Mouse (Mus musculus) frontal cortex, postnatal 14 days (tissue): ENCODE results near the gene Zbtb42.

Source experiments
- DNase-seq, 2 experiments: peaks; one replicate each; pipeline ENCODE4 v3.0.0; 2022; ENCODE audit warnings: low spot score in 2 of 2

The Zbtb42 gene

DNA sequence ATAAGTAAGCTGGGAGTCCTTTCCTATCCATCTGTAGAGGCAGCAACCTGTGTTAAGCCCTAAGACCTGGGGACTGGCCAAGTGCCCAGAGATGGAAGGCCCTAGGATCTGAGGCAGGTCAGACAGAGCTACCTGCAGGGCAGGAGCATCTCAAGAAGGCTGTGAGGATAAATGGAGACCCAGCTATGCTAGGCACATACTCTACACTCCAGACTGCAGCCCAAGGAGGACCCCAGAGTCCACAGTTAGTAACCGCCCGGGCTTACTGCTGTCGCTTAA is 17.4 kb upstream of the Zbtb42 start:
- no peak for DNase-seq

DNA sequence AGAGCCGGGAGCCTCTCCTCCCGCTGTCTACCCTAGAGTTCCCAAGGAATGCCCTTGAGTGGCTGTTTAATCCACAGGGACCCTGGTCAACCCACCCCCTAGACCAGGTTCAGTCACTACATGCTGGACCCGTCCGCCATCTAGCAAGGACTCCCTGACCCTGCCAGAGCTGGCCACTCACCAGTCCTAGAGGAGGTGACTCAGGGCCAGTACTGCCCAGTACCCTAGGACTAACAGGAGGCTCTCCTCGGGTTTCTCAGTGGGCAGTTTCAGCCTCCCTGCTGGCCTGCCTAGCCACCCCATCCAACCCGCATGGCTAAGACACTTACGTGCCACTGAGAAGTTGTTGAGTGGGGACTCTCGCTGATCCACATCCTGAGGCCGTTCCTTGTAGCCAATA is 16.8 kb upstream of the Zbtb42 start:
- DNase-seq: no peak

DNA sequence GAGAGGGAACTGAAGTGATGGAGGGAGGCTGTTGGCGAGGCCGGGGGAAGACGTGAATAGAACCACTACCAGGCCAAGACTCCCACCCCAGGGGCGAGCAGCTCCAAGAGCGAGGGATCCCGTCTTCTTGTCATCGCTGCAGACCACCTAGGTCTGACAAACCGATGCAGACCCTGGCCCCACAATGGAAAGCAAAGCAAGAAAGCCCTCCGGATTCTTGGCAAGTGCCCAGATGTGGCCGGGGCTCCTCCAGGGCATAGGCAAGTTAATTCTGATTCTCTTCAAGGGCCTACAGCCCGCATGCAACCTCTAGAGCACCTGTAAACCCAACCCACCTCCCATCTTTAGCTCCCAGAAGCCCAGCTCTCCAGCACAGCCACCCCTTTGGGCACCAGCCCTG is 15.3 kb upstream of the Zbtb42 start:
- no peak for DNase-seq

DNA sequence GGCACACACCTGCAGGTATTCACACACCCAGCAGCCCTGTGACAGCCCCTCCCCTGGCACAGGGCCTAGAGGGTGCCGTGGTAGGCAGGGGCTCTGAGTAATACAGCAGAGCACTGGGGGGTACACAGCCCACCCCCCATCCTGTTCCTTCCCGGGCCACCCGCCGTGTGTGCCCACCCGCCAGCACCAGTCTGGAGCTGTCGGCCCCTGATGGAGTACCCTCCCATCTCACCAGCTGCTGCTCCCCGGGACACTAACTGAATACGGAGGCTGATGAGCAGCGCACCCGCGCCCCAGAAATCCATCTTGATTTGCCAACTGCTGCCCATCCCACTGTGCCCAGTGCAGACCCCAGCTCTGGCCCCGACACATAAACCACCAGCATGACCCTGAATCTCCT is 14.9 kb upstream of the Zbtb42 start:
- no peak for DNase-seq

DNA sequence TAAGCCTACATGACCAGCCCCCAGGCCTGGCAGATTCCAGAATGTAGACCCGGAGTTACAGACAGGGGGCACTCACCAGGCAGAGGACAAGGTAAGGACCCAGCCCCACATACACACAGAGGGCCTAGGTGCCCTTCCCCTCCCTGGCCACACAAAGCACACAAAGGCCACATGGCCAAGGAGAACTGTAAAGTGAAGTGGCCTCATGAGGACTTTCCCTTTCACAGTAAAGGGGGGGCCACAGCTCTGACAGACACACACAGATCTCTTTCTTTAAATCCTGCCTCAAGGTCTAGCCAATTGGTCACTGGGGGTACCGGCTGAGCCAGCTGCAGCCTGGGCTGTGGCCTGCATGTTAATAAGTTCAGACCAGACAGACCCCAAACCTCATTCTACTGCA is 14.5 kb upstream of the Zbtb42 start:
- no peak for DNase-seq

DNA sequence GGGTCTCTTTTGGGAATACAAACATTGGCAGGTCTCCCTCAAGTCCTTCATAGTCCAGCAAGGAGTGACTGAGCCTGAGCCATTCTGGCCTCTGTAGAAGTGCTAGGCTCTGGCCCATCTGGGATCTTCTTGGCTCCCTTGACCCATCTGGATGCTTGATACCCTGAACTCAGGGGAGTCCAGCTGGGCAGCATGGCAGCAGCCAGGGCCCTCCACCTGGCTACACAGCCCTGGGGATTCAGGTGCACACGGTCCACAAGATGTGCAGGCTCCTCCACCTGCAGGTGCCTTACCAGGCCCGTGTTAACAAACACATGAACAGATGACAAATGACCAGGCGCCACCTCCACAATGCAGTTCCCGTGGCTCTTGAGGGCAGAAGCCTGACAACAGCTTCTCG is 14.0 kb upstream of the Zbtb42 start:
- no peak for DNase-seq

DNA sequence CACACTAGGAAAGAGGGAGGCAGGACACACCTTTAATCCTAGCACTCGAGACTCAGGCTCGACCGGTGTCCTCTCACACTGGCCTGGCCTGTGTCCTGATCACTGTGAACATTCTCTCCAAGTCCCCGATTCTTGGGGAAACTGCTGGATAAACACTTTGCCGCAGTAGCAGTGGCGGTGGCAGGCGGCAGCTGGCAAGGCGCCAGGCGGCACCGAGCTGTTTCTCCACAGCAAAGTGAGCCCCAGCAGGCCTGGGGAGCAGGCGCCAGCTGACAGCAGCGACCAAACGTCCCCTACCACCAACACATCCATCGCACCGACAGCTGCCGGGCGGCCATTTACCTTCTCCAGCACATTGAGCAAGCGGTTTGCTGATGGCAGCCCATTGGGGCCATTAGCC is 13.2 kb upstream of the Zbtb42 start:
- DNase-seq: peak; percentile 65 to 71

DNA sequence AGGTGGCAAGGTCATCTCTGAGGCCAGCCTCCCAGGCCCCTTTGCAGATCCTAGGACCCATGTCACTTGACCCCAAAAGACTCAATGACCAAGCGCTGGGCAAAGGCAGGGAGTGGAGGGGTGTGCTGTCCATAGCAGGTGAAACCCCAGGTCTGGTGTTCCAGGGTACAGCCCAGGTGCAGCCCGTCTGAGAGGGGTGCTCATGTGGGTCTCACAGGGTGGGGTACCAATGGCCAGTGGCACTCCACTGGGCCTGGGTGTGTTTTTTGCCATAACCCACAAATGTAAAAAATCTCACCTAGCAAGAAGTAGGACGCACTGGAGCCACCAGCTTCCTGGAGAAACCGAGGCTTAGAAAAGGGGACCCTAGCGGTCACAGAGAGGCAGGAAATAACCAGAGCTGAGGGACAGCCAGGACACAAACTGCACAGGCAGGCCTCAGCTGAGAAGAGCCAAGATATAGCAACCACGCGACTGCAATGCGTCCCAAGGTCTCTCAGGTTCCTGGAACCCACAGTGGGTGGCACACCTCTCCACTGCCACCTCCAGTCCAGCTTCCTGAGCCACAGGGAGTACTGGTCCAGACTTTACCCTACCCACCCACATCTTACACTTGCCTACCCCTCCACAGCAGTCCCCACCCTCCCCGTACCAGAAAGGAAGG is 12.6 kb upstream of the Zbtb42 start:
- no peak for DNase-seq

DNA sequence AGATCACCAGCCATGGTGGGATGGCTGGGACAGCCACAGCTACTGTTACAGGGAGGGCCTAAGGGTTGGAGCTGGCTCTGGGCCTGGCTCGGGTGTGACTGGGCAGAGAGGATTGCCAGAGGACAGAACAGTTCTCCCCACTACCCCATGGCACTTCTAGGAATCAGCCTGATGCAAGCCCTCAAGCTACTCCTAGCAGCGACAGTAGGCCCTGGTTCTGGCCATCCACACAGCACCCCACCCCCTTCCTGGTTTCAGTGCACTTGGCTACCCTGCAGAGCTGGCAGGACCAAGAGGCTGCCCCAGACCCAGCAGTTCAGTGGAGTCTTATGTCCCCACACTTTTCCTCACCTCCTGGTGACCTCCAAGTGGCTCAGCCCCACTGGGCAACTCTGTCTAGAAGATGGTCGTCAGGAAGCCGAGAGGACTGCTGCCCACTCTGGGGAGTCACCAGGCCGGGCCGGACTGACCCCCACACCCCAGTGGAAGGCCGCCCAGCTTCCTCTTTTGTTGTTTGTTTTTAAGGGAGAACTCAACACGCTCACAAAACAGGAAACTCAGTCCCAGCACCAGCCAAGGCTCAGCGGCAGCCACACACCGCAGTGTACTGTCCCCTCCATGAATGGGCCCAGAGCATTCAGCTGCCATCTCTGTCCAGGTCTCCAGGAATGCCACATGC is 10.9 kb upstream of the Zbtb42 start:
- DNase-seq: no peak

DNA sequence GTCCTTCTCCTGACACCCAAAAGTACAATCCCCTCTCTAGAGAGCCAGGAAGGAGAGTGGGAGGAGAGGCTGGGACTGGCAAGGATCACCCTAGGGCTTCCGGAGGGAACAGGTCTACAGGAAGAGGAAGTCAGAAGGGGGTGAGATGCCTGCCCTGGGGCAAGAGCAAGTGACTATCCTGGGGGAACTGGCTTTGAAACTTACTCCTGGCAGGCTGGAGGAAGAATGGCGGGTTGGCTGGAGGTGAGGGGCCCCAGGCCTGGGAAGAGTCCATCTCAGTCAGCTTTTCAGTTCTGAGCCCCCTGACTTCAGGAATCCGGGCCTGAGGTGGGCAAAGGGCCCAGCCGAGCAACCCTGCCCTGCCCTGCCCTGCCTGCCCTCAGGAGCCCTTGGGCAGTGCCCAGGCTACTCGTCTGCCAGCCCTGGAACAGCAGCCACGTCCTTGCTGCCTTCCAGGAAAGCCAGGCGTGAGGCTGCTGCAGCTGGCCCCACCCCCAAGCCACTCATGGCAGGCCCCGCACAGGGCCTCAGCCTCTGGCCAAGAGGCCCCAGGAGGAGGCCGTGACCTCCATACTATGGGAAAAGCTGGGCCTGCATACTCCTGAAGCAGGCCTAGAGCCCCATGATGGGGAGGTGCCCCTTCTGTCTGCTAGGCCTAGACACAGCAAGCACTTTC is 7.8 kb upstream of the Zbtb42 start:
- no peak for DNase-seq

DNA sequence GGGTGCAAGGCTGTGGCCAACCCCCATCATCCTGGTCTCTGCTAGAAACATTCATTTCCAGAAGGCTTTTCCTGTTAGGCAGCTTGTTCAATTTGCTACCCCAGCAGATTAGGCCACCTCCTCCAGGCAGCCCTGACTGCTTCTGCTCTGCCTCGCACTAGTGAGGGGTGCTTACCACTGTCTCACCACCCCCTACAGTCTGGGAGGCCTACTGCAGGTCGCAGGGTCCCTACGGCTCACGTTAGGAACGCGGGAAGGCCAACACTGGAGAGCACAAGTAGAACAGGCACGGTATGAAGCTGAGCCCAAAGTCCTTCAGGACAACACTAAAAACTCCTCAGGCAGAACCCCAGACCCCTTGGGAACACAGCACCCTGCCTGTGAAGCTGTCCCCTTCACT is 6.7 kb upstream of the Zbtb42 start:
- DNase-seq: no peak

DNA sequence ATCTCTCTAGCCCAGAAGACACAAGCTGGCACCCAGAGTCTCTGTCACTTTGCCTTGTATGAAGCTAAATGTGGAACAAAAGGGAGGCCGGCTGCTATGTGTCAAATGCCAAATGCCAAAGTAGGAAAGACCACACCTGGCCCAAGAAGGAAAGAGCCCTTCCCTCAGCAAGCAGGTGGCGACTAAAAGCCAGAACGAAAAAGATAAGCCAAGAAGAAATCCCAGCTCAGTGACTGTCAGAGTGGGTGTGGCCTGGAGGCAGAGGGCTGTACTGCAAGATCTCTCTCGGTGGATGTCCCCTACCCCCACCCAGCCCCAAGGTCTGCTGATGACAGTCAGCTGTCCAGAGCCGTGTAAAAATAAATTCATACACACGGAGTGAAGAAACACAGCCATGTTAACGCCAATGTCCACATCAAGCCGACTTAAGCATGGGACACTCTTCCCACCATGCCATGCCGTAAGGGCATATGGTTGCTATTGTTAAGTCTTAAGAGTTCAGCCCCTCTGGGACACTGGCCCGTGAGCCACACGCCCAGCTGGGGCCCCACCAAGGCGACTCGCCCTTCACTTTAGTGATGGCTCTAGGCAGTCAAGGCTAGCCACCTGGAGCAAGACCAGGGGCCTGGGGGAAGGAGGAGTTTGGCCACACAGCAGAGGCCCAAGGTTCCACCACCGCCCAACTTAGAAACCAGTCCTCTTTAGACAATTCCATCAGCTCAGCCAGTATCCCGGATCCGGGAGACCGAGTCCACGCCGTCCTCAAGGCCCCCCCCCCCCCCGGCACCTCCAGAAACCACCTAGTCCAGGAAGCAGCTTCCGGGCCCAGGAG is 5.7 kb upstream of the Zbtb42 start:
- DNase-seq: no peak

DNA sequence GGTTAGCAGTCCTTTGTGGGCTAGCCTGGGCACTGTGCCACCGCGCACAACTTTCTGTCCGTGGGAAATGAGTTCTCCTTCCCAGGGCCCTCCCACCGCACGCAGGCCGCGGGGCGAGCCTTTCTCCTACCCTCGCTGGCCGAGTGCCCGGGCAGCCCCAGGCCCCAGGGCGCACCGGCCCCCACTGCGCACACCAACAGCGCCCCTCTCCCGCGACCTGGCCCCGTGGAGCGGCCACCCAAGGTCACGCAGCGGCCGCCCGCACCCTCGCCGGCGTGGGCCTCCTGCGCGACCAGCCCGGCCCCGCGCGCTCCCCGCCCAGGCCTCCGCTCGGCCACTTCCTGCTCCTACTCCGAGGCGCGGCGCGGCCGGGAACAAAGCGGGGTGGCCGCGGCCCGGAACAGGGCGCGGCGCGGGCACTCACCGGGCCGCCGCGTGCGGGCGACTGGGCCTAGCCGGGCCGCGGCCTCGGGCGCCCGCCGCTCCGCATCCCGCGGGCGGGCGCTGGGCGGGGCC is 5.0 kb upstream of the Zbtb42 start:
- no peak for DNase-seq

DNA sequence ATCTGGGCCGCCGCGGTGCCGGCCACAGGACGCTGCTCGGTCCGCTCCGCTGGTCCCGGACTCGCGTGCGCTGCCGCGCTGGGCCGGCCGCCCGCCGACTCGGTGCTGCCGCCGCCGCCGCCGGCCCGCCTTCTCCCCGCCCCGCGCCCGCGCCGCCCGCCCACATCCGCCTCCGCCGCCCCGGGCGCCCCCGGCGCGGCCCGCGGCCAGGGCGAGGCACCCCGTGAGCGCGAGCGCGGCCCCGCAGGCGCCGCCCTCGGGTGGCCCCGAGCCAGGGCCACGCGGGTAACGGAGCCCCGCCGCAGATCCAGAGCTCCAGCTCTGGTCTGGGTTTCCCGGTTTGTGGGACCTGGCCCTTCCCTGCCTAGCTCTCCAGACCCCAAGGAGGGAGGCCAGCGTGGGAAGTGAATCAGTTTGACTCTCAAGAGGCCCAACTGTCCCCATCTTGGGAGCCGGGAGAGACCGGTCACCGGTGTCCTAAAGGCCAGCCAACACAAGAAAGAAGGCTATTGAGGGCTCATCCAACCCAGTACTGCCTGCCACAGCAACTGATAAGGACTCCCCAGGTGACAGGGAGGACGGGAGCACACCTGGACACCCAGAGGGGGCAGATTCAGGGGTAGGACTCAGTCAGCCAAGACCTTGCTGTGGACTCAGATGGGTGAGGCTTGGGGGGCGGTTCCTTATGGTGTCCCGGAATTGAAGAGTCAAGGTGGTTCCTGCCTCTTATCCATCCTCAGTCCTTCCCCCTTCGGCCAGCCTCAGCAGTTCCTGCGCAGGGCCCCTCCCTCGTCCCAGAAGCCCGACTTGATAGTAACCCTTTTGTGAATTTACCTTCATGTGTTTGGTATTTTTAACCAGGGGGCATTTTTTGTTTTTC is 4.3 kb upstream of the Zbtb42 start, which contains the start of gene Akt1:
Akt1 (minus strand) TSS at position 753 of the 880 bp plus-strand sequence.
- peak in 1 of 2 experiments; percentile 40 for DNase-seq

DNA sequence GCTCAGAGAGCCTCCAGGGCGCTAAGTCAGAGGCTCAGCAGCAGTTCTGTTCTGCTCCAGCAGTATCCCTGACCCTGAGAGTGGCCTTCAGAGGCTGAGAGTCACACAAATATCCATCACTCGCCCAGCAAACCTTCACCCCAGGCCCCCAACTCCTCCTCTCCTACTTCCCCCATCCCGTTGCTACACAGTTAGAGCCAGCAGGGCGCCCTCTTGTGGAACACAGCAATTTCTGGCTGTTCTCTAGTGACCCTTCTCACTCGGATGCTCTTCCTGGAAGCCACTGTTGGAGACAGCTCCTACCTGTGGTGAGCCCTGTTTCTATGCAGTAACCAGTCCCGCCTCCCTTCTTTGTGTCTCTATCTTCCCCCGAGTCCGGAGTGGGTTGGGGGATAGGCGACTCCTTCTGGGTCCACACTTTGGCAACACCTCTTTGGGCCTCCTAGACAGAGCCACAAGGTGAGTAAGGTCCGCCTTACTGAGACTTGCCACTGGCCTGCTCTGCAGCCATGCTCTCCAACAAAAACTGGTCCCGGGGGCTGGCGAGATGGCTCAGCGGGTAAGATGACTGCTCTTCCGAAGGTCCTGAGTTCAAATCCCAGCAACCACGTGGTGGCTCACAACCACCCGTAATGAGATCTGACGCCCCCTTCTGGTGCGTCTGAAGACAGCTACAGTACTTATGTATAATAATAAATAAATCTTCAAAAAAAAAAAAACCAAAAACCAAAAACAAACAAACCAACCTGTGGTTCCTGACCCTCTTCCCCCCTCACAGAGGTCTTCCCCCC is 3.2 kb upstream of the Zbtb42 start:
- DNase-seq: peak; percentile 67 to 71

DNA sequence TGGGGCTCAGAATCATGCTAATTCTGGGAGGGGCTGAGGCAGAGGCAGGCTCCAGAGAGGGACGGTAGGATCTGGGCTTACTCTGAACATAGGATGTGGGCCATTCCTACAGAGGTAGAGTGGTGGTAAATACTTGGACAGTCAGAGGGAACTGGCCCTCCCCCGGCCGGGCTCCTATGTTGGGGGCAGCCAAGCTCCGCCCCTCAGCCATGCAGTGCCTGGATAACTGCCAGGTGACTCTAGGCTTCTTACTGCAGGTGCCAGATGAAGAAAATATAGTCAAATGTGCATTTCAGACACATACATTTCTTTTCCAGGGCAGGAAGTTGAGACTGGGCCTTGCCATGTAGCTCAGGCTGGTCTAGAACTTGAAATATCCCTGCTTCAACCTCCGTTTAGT is 1.6 kb upstream of the Zbtb42 start:
- no peak for DNase-seq

DNA sequence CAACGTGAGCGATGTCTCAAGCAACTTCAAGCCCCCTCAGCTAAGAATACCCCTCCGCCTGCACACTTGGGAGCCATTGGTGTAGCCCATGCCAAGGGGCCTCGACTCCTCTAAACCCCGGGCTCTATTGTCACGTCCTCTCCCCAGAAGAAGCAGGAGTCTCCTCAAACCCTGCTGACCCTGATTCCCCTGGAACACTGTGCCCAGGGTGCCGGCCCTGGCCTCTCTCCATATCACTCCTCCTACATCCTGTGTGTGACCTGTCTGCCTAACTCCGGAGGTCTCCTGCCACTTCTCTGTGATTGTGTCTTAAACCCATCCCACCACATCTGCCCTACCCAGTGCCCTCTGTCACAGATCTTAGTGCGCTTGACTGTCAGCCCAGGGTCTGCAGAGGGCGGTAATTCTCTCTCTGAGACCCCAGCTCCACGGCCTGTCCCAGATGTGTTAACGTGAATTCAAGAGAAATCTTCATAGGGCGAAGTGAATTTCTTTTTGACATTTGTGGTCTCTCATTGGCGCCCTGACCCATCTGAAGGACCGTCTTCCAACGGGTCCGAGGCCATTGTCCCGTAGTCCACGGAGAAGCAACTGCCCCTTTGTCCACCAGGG is 579 bp upstream of the Zbtb42 start:
- DNase-seq: no peak

DNA sequence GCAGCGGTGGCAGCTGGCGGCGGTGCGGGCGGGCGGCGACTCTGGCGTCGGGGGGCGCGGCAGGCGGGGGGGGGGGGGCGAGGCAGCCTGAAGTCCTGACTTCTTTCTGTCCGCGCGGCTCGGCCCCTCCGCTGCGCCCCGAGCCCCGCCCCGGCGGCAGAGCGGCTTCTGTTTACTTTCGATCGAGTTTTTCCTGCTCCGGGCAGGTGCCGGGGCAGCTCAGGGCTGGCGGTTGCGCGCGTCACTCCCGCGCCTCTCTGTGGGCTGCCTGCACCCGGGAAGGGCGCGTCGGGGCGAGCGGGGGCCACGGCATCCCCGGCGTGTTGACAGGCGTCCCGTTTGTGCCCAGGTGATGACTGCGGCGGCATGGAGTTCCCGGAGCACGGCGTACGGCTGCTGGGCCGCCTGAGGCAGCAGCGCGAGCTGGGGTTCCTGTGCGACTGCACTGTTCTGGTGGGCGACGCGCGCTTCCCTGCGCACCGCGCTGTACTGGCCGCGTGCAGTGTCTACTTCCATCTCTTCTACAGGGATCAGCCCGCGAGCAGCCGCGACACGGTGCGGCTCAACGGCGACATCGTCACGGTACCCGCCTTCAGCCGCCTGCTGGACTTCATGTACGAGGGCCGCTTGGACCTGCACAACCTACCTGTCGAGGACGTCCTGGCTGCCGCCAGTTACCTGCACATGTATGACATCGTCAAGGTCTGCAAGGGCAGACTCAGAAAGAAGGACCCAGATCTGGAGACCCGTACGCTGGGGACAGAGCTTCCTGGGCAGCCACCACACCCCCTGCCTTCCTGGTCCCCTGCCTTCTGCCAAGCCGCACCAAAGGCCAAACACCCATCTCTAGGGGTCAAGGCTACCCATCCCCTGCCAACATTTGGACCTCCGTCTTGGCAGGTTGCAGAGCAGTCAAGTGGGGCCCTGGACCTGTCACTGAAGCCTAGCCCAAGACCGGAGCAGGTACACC is 684 bp downstream of the Zbtb42 start:
- no peak for DNase-seq

DNA sequence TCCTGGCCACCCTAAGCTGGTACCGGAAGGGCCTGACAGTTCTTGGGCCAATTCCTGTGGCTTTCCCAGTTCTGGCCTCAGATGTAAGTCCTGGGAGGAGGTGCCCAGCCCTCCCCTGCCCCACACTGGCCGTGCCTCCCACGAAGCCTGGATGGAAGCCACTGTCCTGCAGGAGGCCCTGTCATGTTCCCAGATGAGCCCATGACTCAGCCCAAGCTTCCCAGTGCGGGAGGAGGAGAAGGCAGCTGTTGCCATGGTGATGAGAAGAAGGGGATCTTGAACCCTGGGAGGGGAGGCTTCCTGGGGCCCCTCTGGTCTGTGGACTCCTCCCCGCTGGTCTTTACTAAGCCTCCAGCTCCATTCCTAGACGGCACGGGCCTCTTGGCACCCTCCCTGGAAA is 4.7 kb downstream of the Zbtb42 start:
- no peak for DNase-seq
